Mouse (Mus musculus) megakaryocyte, adult 5-6 weeks (primary cell): ENCODE measurements around the gene Sf3b2. TPM values are rescaled to one million over a fixed set of nuclear protein-coding genes. Genes with fewer than 3 reads are reported as not detected.
"Not testable (repeated sequence)": the region's sequence is repeated elsewhere in the genome, so short reads cannot be mapped to it uniquely, and the experiment has no call there.

Source experiments
- ATAC-seq: 2 replicates; pipeline ENCODE4 v1.8.0; 2016; ENCODE audit warnings: mild to moderate bottlenecking, inconsistent platforms; ENCODE audit not compliant: poor library complexity, severe bottlenecking
- total RNA-seq, 2 experiments: library from RNA; stranded (forward) in 1 of 2; stranded (reverse) in 1 of 2; fragments of 153-499, 151-499 nt in 1 of 2; fragments of 221-1000, 200-1000 nt in 1 of 2; gene quantifications; 2 replicates each; pipeline versions ENCODE4 v1.2.3 to v1.2.4; 2015 to 2017

The Sf3b2 gene
- total RNA-seq, 2 experiments from 2014 or later = 109 to 240 TPM

GRCm38 (mm10) chr19:5273916-5274315 lies 21.3 kb downstream of the Sf3b2 start:
- ATAC-seq = no peak

- ATAC-seq = peak; percentile 81
These were observed 22.2 kb downstream of the Sf3b2 start, which contains the start of gene Pacs1 for GRCm38 (mm10) chr19:5272801-5273733. TSS of gene Pacs1 (minus strand) at chr19:5273119.

- ATAC-seq = no peak
These were observed 22.9 kb downstream of the Sf3b2 start for GRCm38 (mm10) chr19:5272326-5272795.

- ATAC-seq = no peak
These were observed 23.8 kb downstream of the Sf3b2 start for GRCm38 (mm10) chr19:5271430-5271829.

GRCm38 (mm10) chr19:5269392-5269791 lies 25.9 kb downstream of the Sf3b2 start:
- no peak for ATAC-seq

- no peak for ATAC-seq
These were observed 26.4 kb downstream of the Sf3b2 start for GRCm38 (mm10) chr19:5268875-5269274.

- no peak for ATAC-seq
These were observed 27.2 kb downstream of the Sf3b2 start for GRCm38 (mm10) chr19:5268017-5268416.

- ATAC-seq = no peak
These were observed 28.2 kb downstream of the Sf3b2 start for GRCm38 (mm10) chr19:5267015-5267414.

- peak; percentile 98 for ATAC-seq
These were observed 38.1 kb downstream of the Sf3b2 start for GRCm38 (mm10) chr19:5257140-5257539.

- not testable (repeated sequence) for ATAC-seq
These were observed 58.3 kb downstream of the Sf3b2 start for GRCm38 (mm10) chr19:5236981-5237380.

- ATAC-seq = no peak
These were observed 62.6 kb downstream of the Sf3b2 start for GRCm38 (mm10) chr19:5232696-5233095.

GRCm38 (mm10) chr19:5230110-5230509 lies 65.1 kb downstream of the Sf3b2 start:
- ATAC-seq = no peak

- ATAC-seq = no peak
These were observed 70.6 kb downstream of the Sf3b2 start for GRCm38 (mm10) chr19:5224624-5225023.

- no peak for ATAC-seq
These were observed 71.2 kb downstream of the Sf3b2 start for GRCm38 (mm10) chr19:5224077-5224476.

Other genes with a start within 250 kb of the Sf3b2 start
- gene Rin1, start 245.0 kb downstream of the Sf3b2 start, total RNA-seq (2015) = 0.30 and 0.65 TPM in 2 replicates
- gene Rin1, start 245.0 kb downstream of the Sf3b2 start, total RNA-seq (2017) = 0.15 and 0.98 TPM in 2 replicates
- 0.13 TPM in 1 of 2 replicates, not detected in the other for gene Cd248, start 227.4 kb downstream of the Sf3b2 start, total RNA-seq (2015)
- not detected in 2 replicates for gene Cd248, start 227.4 kb downstream of the Sf3b2 start, total RNA-seq (2017)
- not detected in 2 replicates for gene Tmem151a, start 209.9 kb downstream of the Sf3b2 start, total RNA-seq (2015)
- not detected in 2 replicates for gene Tmem151a, start 209.9 kb downstream of the Sf3b2 start, total RNA-seq (2017)
- gene Yif1a, start 206.9 kb downstream of the Sf3b2 start, total RNA-seq (2015) = 30.6 and 33.4 TPM in 2 replicates
- 8.5 and 14.1 TPM in 2 replicates for gene Yif1a, start 206.9 kb downstream of the Sf3b2 start, total RNA-seq (2017)
- not detected in 2 replicates for gene Cnih2, start 196.9 kb downstream of the Sf3b2 start, total RNA-seq (2015)
- not detected in 2 replicates for gene Cnih2, start 196.9 kb downstream of the Sf3b2 start, total RNA-seq (2017)
- 67.7 and 77.3 TPM in 2 replicates for gene Rab1b, start 188.4 kb downstream of the Sf3b2 start, total RNA-seq (2015)
- 120 and 127 TPM in 2 replicates for gene Rab1b, start 188.4 kb downstream of the Sf3b2 start, total RNA-seq (2017)
- gene Klc2, start 176.9 kb downstream of the Sf3b2 start, total RNA-seq (2015) = 2.1 and 3.2 TPM in 2 replicates
- 2.1 and 4.6 TPM in 2 replicates for gene Klc2, start 176.9 kb downstream of the Sf3b2 start, total RNA-seq (2017)
- gene Pacs1, start 22.3 kb downstream of the Sf3b2 start, total RNA-seq (2015) = 45.4 and 45.7 TPM in 2 replicates
- 14.2 and 25.4 TPM in 2 replicates for gene Pacs1, start 22.3 kb downstream of the Sf3b2 start, total RNA-seq (2017)
- not detected in 2 replicates for gene Gal3st3, start 2.9 kb upstream of the Sf3b2 start, total RNA-seq (2015)
- gene Gal3st3, start 2.9 kb upstream of the Sf3b2 start, total RNA-seq (2017) = not detected in 2 replicates
- gene Catsper1, start 40.3 kb upstream of the Sf3b2 start, total RNA-seq (2015) = not detected in 2 replicates
- not detected in 2 replicates for gene Catsper1, start 40.3 kb upstream of the Sf3b2 start, total RNA-seq (2017)
- not detected in 2 replicates for gene Cst6, start 54.1 kb upstream of the Sf3b2 start, total RNA-seq (2015)
- gene Cst6, start 54.1 kb upstream of the Sf3b2 start, total RNA-seq (2017) = not detected in 2 replicates
- 19.7 and 25.8 TPM in 2 replicates for gene Eif1ad, start 71.3 kb upstream of the Sf3b2 start, total RNA-seq (2015)
- gene Eif1ad, start 71.3 kb upstream of the Sf3b2 start, total RNA-seq (2017) = 33.1 and 37.4 TPM in 2 replicates
- 269 and 297 TPM in 2 replicates for gene Banf1, start 71.7 kb upstream of the Sf3b2 start, total RNA-seq (2015)
- gene Banf1, start 71.7 kb upstream of the Sf3b2 start, total RNA-seq (2017) = 29.3 and 29.6 TPM in 2 replicates
- 47.2 and 57.3 TPM in 2 replicates for gene Sart1, start 93.2 kb upstream of the Sf3b2 start, total RNA-seq (2015)
- gene Sart1, start 93.2 kb upstream of the Sf3b2 start, total RNA-seq (2017) = 62.2 and 64.6 TPM in 2 replicates
- gene Tsga10ip, start 107.1 kb upstream of the Sf3b2 start, total RNA-seq (2015) = not detected in 2 replicates
- gene Tsga10ip, start 107.1 kb upstream of the Sf3b2 start, total RNA-seq (2017) = not detected in 2 replicates
- gene Drap1, start 129.5 kb upstream of the Sf3b2 start, total RNA-seq (2015) = 62.3 and 72.3 TPM in 2 replicates
- 53.7 and 59.0 TPM in 2 replicates for gene Drap1, start 129.5 kb upstream of the Sf3b2 start, total RNA-seq (2017)
- gene AI837181, start 129.7 kb upstream of the Sf3b2 start, total RNA-seq (2015) = 20.3 and 23.7 TPM in 2 replicates
- gene AI837181, start 129.7 kb upstream of the Sf3b2 start, total RNA-seq (2017) = 8.9 and 15.6 TPM in 2 replicates
- gene Fosl1, start 152.1 kb upstream of the Sf3b2 start, total RNA-seq (2015) = 0.48 and 1.2 TPM in 2 replicates
- 0.69 and 0.95 TPM in 2 replicates for gene Fosl1, start 152.1 kb upstream of the Sf3b2 start, total RNA-seq (2017)
- gene Ccdc85b, start 162.4 kb upstream of the Sf3b2 start, total RNA-seq (2015) = 0.80 and 1.1 TPM in 2 replicates
- 1.7 TPM in 2 replicates for gene Ccdc85b, start 162.4 kb upstream of the Sf3b2 start, total RNA-seq (2017)
- gene Fibp, start 165.2 kb upstream of the Sf3b2 start, total RNA-seq (2015) = 55.8 and 64.9 TPM in 2 replicates
- gene Fibp, start 165.2 kb upstream of the Sf3b2 start, total RNA-seq (2017) = 93.9 and 115 TPM in 2 replicates
- gene Ctsw, start 173.1 kb upstream of the Sf3b2 start, total RNA-seq (2015) = 5.7 and 12.6 TPM in 2 replicates
- gene Ctsw, start 173.1 kb upstream of the Sf3b2 start, total RNA-seq (2017) = 5.9 and 9.1 TPM in 2 replicates
- 0.42 and 1.2 TPM in 2 replicates for gene Efemp2, start 178.5 kb upstream of the Sf3b2 start, total RNA-seq (2015)
- gene Efemp2, start 178.5 kb upstream of the Sf3b2 start, total RNA-seq (2017) = 1.2 TPM in 1 of 2 replicates, not detected in the other
- 16.2 and 16.6 TPM in 2 replicates for gene Mus81, start 192.9 kb upstream of the Sf3b2 start, total RNA-seq (2015)
- 9.2 and 13.8 TPM in 2 replicates for gene Mus81, start 192.9 kb upstream of the Sf3b2 start, total RNA-seq (2017)
- 2,162 and 2,175 TPM in 2 replicates for gene Cfl1, start 195.0 kb upstream of the Sf3b2 start, total RNA-seq (2015)
- gene Cfl1, start 195.0 kb upstream of the Sf3b2 start, total RNA-seq (2017) = 1,771 and 1,778 TPM in 2 replicates
- 1.8 and 2.1 TPM in 2 replicates for gene 1700020D05Rik, start 208.3 kb upstream of the Sf3b2 start, total RNA-seq (2015)
- gene 1700020D05Rik, start 208.3 kb upstream of the Sf3b2 start, total RNA-seq (2017) = 0.49 and 1.5 TPM in 2 replicates
- 2.7 and 4.8 TPM in 2 replicates for gene Snx32, start 215.1 kb upstream of the Sf3b2 start, total RNA-seq (2015)
- 1.5 and 3.0 TPM in 2 replicates for gene Snx32, start 215.1 kb upstream of the Sf3b2 start, total RNA-seq (2017)